In genomic region chr3:82111986-82112385, GRCm38 (mm10) we compare ENCODE assay signal across 12 mouse cellular contexts. TPM values are rescaled to one million over a fixed set of nuclear protein-coding genes. Genes with fewer than 3 reads are reported as not detected.
DNase-seq lines count a peak whose midpoint lies in the region; ATAC-seq and TF ChIP-seq lines count a peak whose summit lies in the region.
"Had no signal": no experiment of that assay in that cellular context is flagged by ENCODE, and none has a peak within 500 bp of the region (broad histone marks: within the 10 kb centered on the region; RNA-seq: fewer than 3 reads in every experiment).

No protein-coding gene starts in this region.

- H3K36me3 ChIP-seq in lung, embryonic 14.5 days (ENCODE audit: insufficient read depth): peaks cover 28% of the 10 kb centered on the region
- peaks cover 14% of the 10 kb centered on the region; the same call in 1 of the 2 replicates for H3K36me3 ChIP-seq in kidney, embryonic 15.5 days
- H3K36me3 ChIP-seq in hindbrain, embryonic 13.5 days: no peaks in the 10 kb centered on the region
- H3K36me3 ChIP-seq: hindbrain, embryonic 10.5 days had no signal

- peak; percentile 91 for ATAC-seq in lung, embryonic 14.5 days (ENCODE audit: insufficient read depth)
- 0 out of 2 replicates have a peak, but pooled peaks have one; percentile 29 for ATAC-seq in kidney, embryonic 15.5 days (replicated peaks; ENCODE audit: low FRiP score)
- no peak for ATAC-seq in hindbrain, embryonic 13.5 days (ENCODE audit: low FRiP score)

- peak; percentile 85 for DNase-seq in lung, embryonic 14.5 days
- DNase-seq in lung, adult 2 months: no peak
- peak; percentile 55 for DNase-seq in heart, adult 8-10 months (ENCODE audit: low spot score)
- peak; percentile 36 for DNase-seq in ovary, postnatal 36 days (ENCODE audit: low spot score)
- no peak for DNase-seq in layer of hippocampus, postnatal 36 days
- DNase-seq in spleen, adult 18-20 months: no peak
- DNase-seq: liver; right cerebral cortex, adult 18-20 months had no signal

- H3K4me1 ChIP-seq in lung, embryonic 14.5 days (ENCODE audit: insufficient read depth): peaks cover 8% of the 10 kb centered on the region; the same call in 1 of the 2 replicates
- H3K4me1 ChIP-seq in lung, adult 2 months (ENCODE audit: control insufficient read depth, insufficient read depth, low read length): peaks cover 7% of the 10 kb centered on the region
- peaks cover 3% of the 10 kb centered on the region; the same call in 1 of the 2 replicates for H3K4me1 ChIP-seq in kidney, embryonic 15.5 days
- H3K4me1 ChIP-seq in hindbrain, embryonic 13.5 days (replicated peaks): no peaks in the 10 kb centered on the region
- H3K4me1 ChIP-seq: hindbrain, embryonic 10.5 days had no signal

- no peak overlapping the region for H3K9ac ChIP-seq in lung, embryonic 14.5 days
- no peak overlapping the region for H3K9ac ChIP-seq in kidney, embryonic 15.5 days
- no peak overlapping the region for H3K9ac ChIP-seq in hindbrain, embryonic 13.5 days

- no peaks in the 10 kb centered on the region for H3K27me3 ChIP-seq in lung, embryonic 14.5 days (ENCODE audit: insufficient read depth, low read length)
- H3K27me3 ChIP-seq in kidney, embryonic 15.5 days: no peaks in the 10 kb centered on the region
- H3K27me3 ChIP-seq in hindbrain, embryonic 13.5 days: no peaks in the 10 kb centered on the region

- TF ChIP-seq CTCF in lung, embryonic 14.5 days (IDR thresholded peaks at IDR 0.05; ENCODE audit: low read depth): no peak
- no peak for TF ChIP-seq CTCF in lung, adult 2 months (IDR thresholded peaks at IDR 0.05; ENCODE audit: insufficient read depth, low read length)

- no peak for TF ChIP-seq POLR2A in lung, adult 2 months (IDR thresholded peaks at IDR 0.05; ENCODE audit: borderline replicate concordance, extremely low read depth, low read depth, low read length)

- no peaks in the 10 kb centered on the region for H3K9me3 ChIP-seq in lung, embryonic 14.5 days (ENCODE audit: low read depth, low read length)
- no peaks in the 10 kb centered on the region for H3K9me3 ChIP-seq in kidney, embryonic 15.5 days (replicated peaks)
- H3K9me3 ChIP-seq in hindbrain, embryonic 13.5 days: no peaks in the 10 kb centered on the region
- H3K9me3 ChIP-seq: hindbrain, embryonic 10.5 days had no signal

- no peak overlapping the region for H3K4me2 ChIP-seq in lung, embryonic 14.5 days
- no peak overlapping the region for H3K4me2 ChIP-seq in kidney, embryonic 15.5 days
- H3K4me2 ChIP-seq in hindbrain, embryonic 13.5 days: no peak overlapping the region

- H3K4me3 ChIP-seq in lung, embryonic 14.5 days (ENCODE audit: low read depth, low read length): no peak overlapping the region
- no peak overlapping the region for H3K4me3 ChIP-seq in lung, adult 2 months (replicated peaks; ENCODE audit: extremely low read depth, low read depth, low read length)
- no peak overlapping the region for H3K4me3 ChIP-seq in kidney, embryonic 15.5 days (replicated peaks)
- H3K4me3 ChIP-seq in hindbrain, embryonic 13.5 days: no peak overlapping the region
- H3K4me3 ChIP-seq: hindbrain, embryonic 10.5 days had no signal

- WGBS in lung, embryonic 14.5 days: 30% methylated on average over 3 of the region's 3 CpGs
- WGBS in lung, adult 2 months: 25% methylated on average over 3 of the region's 3 CpGs
- 62% methylated on average over 3 of the region's 3 CpGs for WGBS in kidney, embryonic 15.5 days
- WGBS in hindbrain, embryonic 13.5 days: 72% methylated on average over 3 of the region's 3 CpGs

- peak overlapping the region; percentile 19; the same call in 1 of the 2 replicates for H3K27ac ChIP-seq in lung, embryonic 14.5 days (ENCODE audit: low read depth)
- H3K27ac ChIP-seq in kidney, embryonic 15.5 days: peak overlapping the region; percentile 71; the same call in 1 of the 2 replicates
- no peak overlapping the region for H3K27ac ChIP-seq in hindbrain, embryonic 13.5 days
- H3K27ac ChIP-seq: hindbrain, embryonic 10.5 days had no signal

RNA-seq across cellular contexts. Expression of gene Gucy1a1, which starts 33.6 kb away (rescaled TPM):
- polyA plus RNA-seq in lung, embryonic 14.5 days (2014; fragmentation: Nextera tagmentation; extraction: Ambion mirVana): 111 and 117 TPM in 2 replicates
- 52.2 and 81.5 TPM in 2 replicates for polyA plus RNA-seq in lung, adult 2 months (2012; rRNA removed)
- 10 to 100 TPM; 13.8 to 19.0 (median 15.7) TPM for total RNA-seq in heart, adult 8-10 months (2022)
- 63.3 and 65.9 TPM in 2 replicates for polyA plus RNA-seq in kidney, embryonic 15.5 days (2015; fragmentation: Nextera tagmentation; extraction: Ambion mirVana)
- polyA plus RNA-seq in hindbrain, embryonic 13.5 days (2015; fragmentation: Nextera tagmentation; extraction: Ambion mirVana): 13.4 and 15.3 TPM in 2 replicates
- 10 to 100 TPM; 17.1 to 18.1 TPM for total RNA-seq in layer of hippocampus, postnatal 36 days (2021)
- total RNA-seq: monocyte, adult 5-6 weeks had no signal

RNA-seq across cellular contexts. Expression of gene Gucy1b1, which starts 37.5 kb away (rescaled TPM):
- 73.5 and 75.6 TPM in 2 replicates for polyA plus RNA-seq in lung, embryonic 14.5 days (2014; fragmentation: Nextera tagmentation; extraction: Ambion mirVana)
- 36.0 and 58.4 TPM in 2 replicates for polyA plus RNA-seq in lung, adult 2 months (2012; rRNA removed)
- total RNA-seq in heart, adult 8-10 months (2022): 10 to 100 TPM; 10.7 to 12.6 (median 11.0) TPM
- polyA plus RNA-seq in kidney, embryonic 15.5 days (2015; fragmentation: Nextera tagmentation; extraction: Ambion mirVana): 34.1 and 34.3 TPM in 2 replicates
- 33.3 and 34.8 TPM in 2 replicates for polyA plus RNA-seq in hindbrain, embryonic 13.5 days (2015; fragmentation: Nextera tagmentation; extraction: Ambion mirVana)
- total RNA-seq in layer of hippocampus, postnatal 36 days (2021): 100 to 1,000 TPM; 105 to 112 TPM

Comparison
In these comparisons a context has a peak if more than half of its experiments do, and no peak if none do; other contexts are left out.
1. DNase-seq: peak in lung, embryonic 14.5 days (single experiment), heart, adult 8-10 months (single experiment) and ovary, postnatal 36 days (single experiment); none in lung, adult 2 months (single experiment), layer of hippocampus, postnatal 36 days (0 of 2) and spleen, adult 18-20 months (0 of 2).